Comparison of ENCODE assay signal across 11 mouse cellular contexts in genomic region chr15:93977494-93977893, GRCm38 (mm10).
DNase-seq lines count a peak whose midpoint lies in the region; ATAC-seq and TF ChIP-seq lines count a peak whose summit lies in the region.
"Had no signal": no experiment of that assay in that cellular context is flagged by ENCODE, and none has a peak within 500 bp of the region (broad histone marks: within the 10 kb centered on the region; RNA-seq: fewer than 3 reads in every experiment).

No protein-coding gene starts in this region.

- peaks cover 9% of the 10 kb centered on the region for H3K4me1 ChIP-seq in megakaryocyte, embryonic 14.5 days
- H3K4me1 ChIP-seq in liver, embryonic 12.5 days: 0 out of 2 replicates have a peak, but pooled peaks cover 4% of the 10 kb centered on the region
- no peaks in the 10 kb centered on the region for H3K4me1 ChIP-seq in forebrain, embryonic 15.5 days
- H3K4me1 ChIP-seq: embryonic facial prominence, embryonic 15.5 days had no signal

- no peak overlapping the region for H3K4me2 ChIP-seq in liver, embryonic 12.5 days
- no peak overlapping the region for H3K4me2 ChIP-seq in forebrain, embryonic 15.5 days (replicated peaks)
- H3K4me2 ChIP-seq: embryonic facial prominence, embryonic 15.5 days had no signal

- H3K36me3 ChIP-seq in megakaryocyte, embryonic 14.5 days (replicated peaks; ENCODE audit: low read length): no peaks in the 10 kb centered on the region
- H3K36me3 ChIP-seq in liver, embryonic 12.5 days: no peaks in the 10 kb centered on the region
- no peaks in the 10 kb centered on the region for H3K36me3 ChIP-seq in forebrain, embryonic 15.5 days
- H3K36me3 ChIP-seq: embryonic facial prominence, embryonic 15.5 days had no signal

- H3K4me3 ChIP-seq in gastrocnemius, adult 2 months: no peak overlapping the region
- peak overlapping the region; percentile 12 for H3K4me3 ChIP-seq in megakaryocyte, embryonic 14.5 days (replicated peaks)
- no peak overlapping the region for H3K4me3 ChIP-seq in liver, embryonic 12.5 days
- H3K4me3 ChIP-seq in forebrain, embryonic 15.5 days: no peak overlapping the region
- H3K4me3 ChIP-seq: embryonic facial prominence, embryonic 15.5 days had no signal

- H3K27ac ChIP-seq in gastrocnemius, adult 2 months: no peak overlapping the region
- H3K27ac ChIP-seq in liver, embryonic 12.5 days: no peak overlapping the region
- no peak overlapping the region for H3K27ac ChIP-seq in forebrain, embryonic 15.5 days (replicated peaks)
- H3K27ac ChIP-seq: embryonic facial prominence, embryonic 15.5 days had no signal

- no peak overlapping the region for H3K9ac ChIP-seq in liver, embryonic 12.5 days
- H3K9ac ChIP-seq in forebrain, embryonic 15.5 days (replicated peaks): no peak overlapping the region
- H3K9ac ChIP-seq: embryonic facial prominence, embryonic 15.5 days had no signal

- intact Hi-C loops in gastrocnemius, adult 2 months (cut with DNase I): no loop called here
- intact Hi-C loops in gastrocnemius, postnatal 36 days (cut with DNase I): no loop called here

- peak; percentile 27; the same call in 1 of the 2 replicates for TF ChIP-seq CTCF in gastrocnemius, adult 2 months (IDR thresholded peaks at IDR 0.05)

- WGBS in liver, embryonic 12.5 days (ENCODE audit: insufficient replicate concordance): 35% methylated on average over 5 of the region's 5 CpGs
- 71% methylated on average over 5 of the region's 5 CpGs for WGBS in forebrain, embryonic 15.5 days

- no peak for ATAC-seq in megakaryocyte, adult 5-6 weeks (ENCODE audit: poor library complexity, severe bottlenecking)
- peak; percentile 65 for ATAC-seq in liver, embryonic 12.5 days
- no peak for ATAC-seq in forebrain, embryonic 15.5 days (replicated peaks)

- no peaks in the 10 kb centered on the region for H3K27me3 ChIP-seq in megakaryocyte, embryonic 14.5 days (replicated peaks)
- no peaks in the 10 kb centered on the region for H3K27me3 ChIP-seq in liver, embryonic 12.5 days (replicated peaks)
- H3K27me3 ChIP-seq in forebrain, embryonic 15.5 days: no peaks in the 10 kb centered on the region
- H3K27me3 ChIP-seq: embryonic facial prominence, embryonic 15.5 days had no signal

- H3K9me3 ChIP-seq in megakaryocyte, embryonic 14.5 days: peaks cover 18% of the 10 kb centered on the region
- no peaks in the 10 kb centered on the region for H3K9me3 ChIP-seq in liver, embryonic 12.5 days (replicated peaks)
- no peaks in the 10 kb centered on the region for H3K9me3 ChIP-seq in forebrain, embryonic 15.5 days
- H3K9me3 ChIP-seq: embryonic facial prominence, embryonic 15.5 days had no signal

- DNase-seq in gastrocnemius, adult 2 months: no peak
- no peak for DNase-seq in gastrocnemius, postnatal 36 days
- DNase-seq in thymus, postnatal 4 days: peak; percentile 40
- DNase-seq in adrenal gland, adult (ENCODE audit: inconsistent age in 2 of 2, low spot score in 1 of 2): no peak
- DNase-seq: lung, postnatal 36 days; retina, postnatal 1 day had no signal
